Mouse (Mus musculus) CH12.LX (cell line): ENCODE measurements around the gene Bank1. TPM values are rescaled to one million over a fixed set of nuclear protein-coding genes. Genes with fewer than 3 reads are reported as not detected.

Experiments used
- DNase-seq: peaks from one replicate; pipeline ENCODE4 v3.0.0-alpha.2; 2013; ENCODE audit errors: extremely low read depth
- H3K27ac ChIP-seq: 2 replicates; pipeline ENCODE4 v1.5.1; 2012; ENCODE audit warnings: low read depth, mild to moderate bottlenecking, control low read depth, moderate library complexity; ENCODE audit not compliant: insufficient read depth
- H3K27me3 ChIP-seq: replicated peaks from 2 replicates; pipeline ENCODE3; 2012; ENCODE audit warnings: inconsistent platforms
- H3K36me3 ChIP-seq, 2 experiments: replicated peaks in 1 of 2; 2 replicates each; pipeline versions ENCODE3 to v1.6.1; 2012; ENCODE audit warnings: inconsistent platforms in 1 of 2, low read length in 1 of 2, mild to moderate bottlenecking in 1 of 2, mixed read lengths in 1 of 2, moderate library complexity in 1 of 2; ENCODE audit not compliant: control insufficient read depth in 1 of 2, insufficient read depth in 1 of 2
- H3K4me1 ChIP-seq, 2 experiments: 2 replicates each; pipeline ENCODE4 v1.6.1; 2012; ENCODE audit warnings: inconsistent platforms in 1 of 2, moderate library complexity in 1 of 2; ENCODE audit not compliant: insufficient read depth in 2 of 2, control insufficient read depth in 1 of 2
- H3K4me2 ChIP-seq: 2 replicates; pipeline ENCODE4 v1.6.1; 2012; ENCODE audit warnings: low read depth, mild to moderate bottlenecking, control low read depth; ENCODE audit not compliant: poor library complexity, insufficient read depth, severe bottlenecking
- H3K4me3 ChIP-seq, 3 experiments: fragments of 150-350 bp in 1 of 3; sonication (generic) in 1 of 3; replicated peaks in 1 of 3; 2 replicates each; pipeline versions ENCODE3 to v1.5.1; 2011 to 2012; ENCODE audit warnings: low read depth in 2 of 3, low read length in 2 of 3, mild to moderate bottlenecking in 2 of 3, moderate library complexity in 2 of 3, control low read depth in 1 of 3, improper control_type of control experiment in 1 of 3, inconsistent platforms in 1 of 3, mixed read lengths in 1 of 3; ENCODE audit not compliant: poor library complexity in 1 of 3
- H3K79me2 ChIP-seq: replicated peaks from 2 replicates; pipeline ENCODE4 v1.6.1; 2012; ENCODE audit warnings: mild to moderate bottlenecking, moderate library complexity; ENCODE audit not compliant: control insufficient read depth, poor library complexity, insufficient read depth, severe bottlenecking; ENCODE audit errors: extremely low read depth
- H3K9ac ChIP-seq: 2 replicates; pipeline ENCODE4 v1.6.1; 2012; ENCODE audit warnings: low read depth, mild to moderate bottlenecking, control low read depth, moderate library complexity; ENCODE audit not compliant: insufficient read depth
- H3K9me3 ChIP-seq: replicated peaks from 2 replicates; pipeline ENCODE3; 2012; ENCODE audit warnings: low read length, inconsistent platforms, mixed read lengths
- BHLHE40 ChIP-seq: IDR thresholded peaks from 2 replicates; pipeline ENCODE4 v1.6.1; 2011; ENCODE audit warnings: mild to moderate bottlenecking, low read depth, low read length, improper control_type of control experiment
- CHD1 ChIP-seq: IDR thresholded peaks from 2 replicates; pipeline ENCODE4 v1.6.1; 2012; ENCODE audit warnings: low read depth, low read length, improper control_type of control experiment, inconsistent platforms
- CHD2 ChIP-seq: IDR thresholded peaks from 2 replicates; pipeline ENCODE4 v1.6.1; 2011; ENCODE audit warnings: low read length, improper control_type of control experiment
- CTCF ChIP-seq, 2 experiments: IDR thresholded peaks in 1 of 2; conservative IDR thresholded peaks in 1 of 2; 2 replicates each; pipeline ENCODE4 v1.5.1; 2011 to 2012; ENCODE audit warnings: low read depth in 2 of 2, low read length in 2 of 2, improper control_type of control experiment in 1 of 2, inconsistent platforms in 1 of 2, mild to moderate bottlenecking in 1 of 2, moderate library complexity in 1 of 2
- E2F4 ChIP-seq: IDR thresholded peaks from 2 replicates; pipeline ENCODE4 v1.6.1; 2011; ENCODE audit warnings: low read depth, low read length, improper control_type of control experiment; ENCODE audit not compliant: insufficient replicate concordance
- ELF1 ChIP-seq: IDR thresholded peaks from 2 replicates; pipeline ENCODE4 v1.6.1; 2014; ENCODE audit warnings: low read depth, mild to moderate bottlenecking, inconsistent platforms, low read length, improper control_type of control experiment
- EP300 ChIP-seq: IDR thresholded peaks from 2 replicates; pipeline ENCODE4 v1.6.1; 2011; ENCODE audit warnings: low read length, improper control_type of control experiment
- HCFC1 ChIP-seq: IDR thresholded peaks from 2 replicates; pipeline ENCODE4 v1.6.1; 2012; ENCODE audit warnings: low read depth, mild to moderate bottlenecking, inconsistent platforms, low read length, improper control_type of control experiment
- JUN ChIP-seq: IDR thresholded peaks from 2 replicates; pipeline ENCODE4 v1.6.1; 2011; ENCODE audit warnings: low read depth, mild to moderate bottlenecking, low read length, improper control_type of control experiment, moderate library complexity; ENCODE audit not compliant: insufficient read depth
- KAT2A ChIP-seq: IDR thresholded peaks from 2 replicates; pipeline ENCODE4 v1.6.1; 2012; ENCODE audit warnings: low read length, improper control_type of control experiment, inconsistent platforms; ENCODE audit not compliant: insufficient replicate concordance
- MAZ ChIP-seq: IDR thresholded peaks from 2 replicates; pipeline ENCODE4 v1.6.1; 2012; ENCODE audit warnings: low read depth, mild to moderate bottlenecking, inconsistent platforms, low read length, improper control_type of control experiment, moderate library complexity
- MEF2A ChIP-seq: IDR thresholded peaks from 2 replicates; pipeline ENCODE4 v1.6.1; 2014; ENCODE audit warnings: low read depth, mild to moderate bottlenecking, inconsistent platforms, low read length, improper control_type of control experiment, borderline replicate concordance
- NELFE ChIP-seq: IDR thresholded peaks from 2 replicates; pipeline ENCODE4 v1.6.1; 2011; ENCODE audit warnings: low read depth, low read length, improper control_type of control experiment
- PAX5 ChIP-seq: IDR thresholded peaks from 2 replicates; pipeline ENCODE4 v1.6.1; 2012; ENCODE audit warnings: low read length, inconsistent platforms, mixed read lengths
- POLR2AphosphoS2 ChIP-seq: IDR thresholded peaks from 2 replicates; pipeline ENCODE4 v1.6.1; 2011; ENCODE audit warnings: low read depth, low read length, improper control_type of control experiment
- SIN3A ChIP-seq: IDR thresholded peaks from 2 replicates; pipeline ENCODE4 v1.6.1; 2012; ENCODE audit warnings: low read length, improper control_type of control experiment, inconsistent platforms
- UBTF ChIP-seq: IDR thresholded peaks from 2 replicates; pipeline ENCODE4 v1.6.1; 2012; ENCODE audit warnings: low read depth, mild to moderate bottlenecking, inconsistent platforms, low read length, improper control_type of control experiment, moderate library complexity
- USF1 ChIP-seq: IDR thresholded peaks from 2 replicates; pipeline ENCODE4 v1.6.1; 2014; ENCODE audit warnings: low read depth, mild to moderate bottlenecking, inconsistent platforms, low read length, improper control_type of control experiment
- USF2 ChIP-seq: conservative IDR thresholded peaks from 2 replicates; pipeline ENCODE4 v1.6.1; 2011; ENCODE audit warnings: low read depth, low read length, improper control_type of control experiment
- ZKSCAN1 ChIP-seq: IDR thresholded peaks from 2 replicates; pipeline ENCODE4 v1.6.1; 2012; ENCODE audit warnings: low read depth, inconsistent platforms, low read length, improper control_type of control experiment, borderline replicate concordance
- ZMIZ1 ChIP-seq: IDR thresholded peaks from 2 replicates; pipeline ENCODE4 v1.6.1; 2012; ENCODE audit warnings: low read depth, mild to moderate bottlenecking, inconsistent platforms, low read length, improper control_type of control experiment
- dilution Hi-C: fragments of 300-500 bp; cut with MboI; formaldehyde crosslinking; loops from 2 replicates; pipeline ENCODE4 v1.14.3; 2020; ENCODE audit warnings: low sequenced_read_pairs; ENCODE audit not compliant: extremely low pct_unique_long_range_greater_than_20kb, extremely low pct_ligation_motif_present
- in situ Hi-C: fragments of 300-500 bp; cut with MboI; formaldehyde crosslinking; loops from 3 replicates; pipeline ENCODE4 v1.14.3; 2019; ENCODE audit warnings: low sequenced_read_pairs, low pct_ligation_motif_present, low pct_unique_long_range_greater_than_20kb, mixed read lengths
- polyA plus RNA-seq: library from polyadenylated mRNA; unstranded; fragments of >175 nt; gene quantifications from 2 replicates; pipeline ENCODE4 v1.2.1, GENCODE M21; 2012; ENCODE audit warnings: low read depth; ENCODE audit not compliant: insufficient read length
- total RNA-seq, 2 experiments: library from RNA; depleted of rRNA; stranded (reverse); fragments of 300-350 nt in 1 of 2; fragments of >200 nt in 1 of 2; gene quantifications; 2 replicates each; pipeline ENCODE4 v1.2.3; 2012 to 2014

The Bank1 gene
- total and polyA plus RNA-seq, 3 experiments, result 13.1 to 36.2 (median 27.3) TPM

GRCm38 (mm10) chr3:136100292-136100691 is 225.6 kb downstream of the Bank1 start:
- Histone ChIP-seq H3K4me1 (peaks cover 2 to 6% of the 10 kb centered on the region in 2 experiments; a peak in 2 of 4 replicates), H3K27ac (no peak overlapping the region), H3K36me3 (peaks cover 0 to 11% of the 10 kb centered on the region in 2 experiments), H3K79me2 (no peaks in the 10 kb centered on the region), H3K4me3 (no peak overlapping the region), H3K27me3 (no peaks in the 10 kb centered on the region), H3K9ac (no peak overlapping the region), H3K4me2 (peak overlapping the region; percentile 10; the same call in 1 of the 2 replicates), H3K9me3 (no peaks in the 10 kb centered on the region)
- no peak for DNase-seq
- dilution Hi-C loops (no loop called here), in situ Hi-C loops (no loop called here)
- no peak for TF ChIP-seq ZKSCAN1
- TF ChIP-seq MAZ, result no peak
- TF ChIP-seq HCFC1, result no peak
- no peak for TF ChIP-seq ZMIZ1

DNA sequence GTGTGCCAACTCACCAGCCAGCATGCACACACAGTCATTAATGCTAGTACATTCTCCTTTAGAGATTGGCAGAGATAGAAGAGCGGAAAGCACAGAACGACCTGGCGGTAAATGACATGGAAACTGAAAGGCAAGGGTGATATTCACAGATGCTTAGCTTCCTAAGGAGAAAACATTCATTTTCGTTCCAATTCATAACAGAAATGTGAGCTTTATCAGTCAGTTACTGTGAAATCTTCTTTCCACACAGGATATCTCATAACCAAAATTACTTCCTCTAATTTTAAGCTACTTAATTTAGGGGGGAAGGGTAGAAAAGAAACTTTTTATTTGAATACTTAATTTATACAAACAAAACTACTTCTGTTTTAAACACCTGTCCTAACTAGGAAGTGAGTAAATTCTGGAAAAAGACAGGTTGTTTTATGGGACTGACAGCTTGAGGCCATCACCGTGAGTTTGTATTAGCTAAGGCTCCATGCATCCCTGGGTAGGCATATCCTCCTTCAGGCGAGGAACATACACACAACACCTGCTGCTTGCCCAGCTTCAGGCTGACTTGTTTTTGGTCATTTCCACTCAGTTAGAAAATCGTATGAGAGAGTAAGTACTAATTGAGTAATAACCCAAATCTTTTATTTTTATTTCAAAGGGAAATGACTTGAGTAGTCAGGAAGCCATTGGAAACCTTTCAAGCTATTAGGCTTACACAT is 238.8 kb downstream of the Bank1 start:
- dilution Hi-C loops (no loop called here), in situ Hi-C loops (no loop called here)
- H3K27ac ChIP-seq, result no peak overlapping the region
- no peak for TF ChIP-seq JUN
- TF ChIP-seq EP300, result 0 out of 2 replicates have a peak, but pooled peaks have one; percentile 6
- H3K4me2 ChIP-seq, result no peak overlapping the region
- no peaks in the 10 kb centered on the region for H3K9me3 ChIP-seq
- no peaks in the 10 kb centered on the region for H3K27me3 ChIP-seq
- H3K4me3 ChIP-seq, result no peak overlapping the region
- peaks cover 7 to 16% of the 10 kb centered on the region in 2 experiments; a peak in 1 of 4 replicates for H3K4me1 ChIP-seq
- H3K79me2 ChIP-seq, result no peaks in the 10 kb centered on the region
- peaks cover 0 to 28% of the 10 kb centered on the region in 2 experiments for H3K36me3 ChIP-seq
- H3K9ac ChIP-seq, result no peak overlapping the region
- no peak for DNase-seq

- no peaks in the 10 kb centered on the region for H3K27me3 ChIP-seq
- H3K4me2 ChIP-seq, result no peak overlapping the region
- no peak overlapping the region for H3K9ac ChIP-seq
- in situ Hi-C loops, result no loop called here
- no peak overlapping the region for H3K27ac ChIP-seq
- dilution Hi-C loops, result no loop called here
- H3K79me2 ChIP-seq, result no peaks in the 10 kb centered on the region
- H3K9me3 ChIP-seq, result no peaks in the 10 kb centered on the region
- H3K36me3 ChIP-seq, result peaks cover 0 to 32% of the 10 kb centered on the region in 2 experiments
- TF ChIP-seq MAZ, result no peak
- TF ChIP-seq USF2, result no peak
- no peak for TF ChIP-seq POLR2AphosphoS2
- TF ChIP-seq CHD2, result no peak
- TF ChIP-seq BHLHE40, result no peak
- TF ChIP-seq UBTF, result no peak
- TF ChIP-seq CHD1, result no peak
- no peak for TF ChIP-seq KAT2A
- TF ChIP-seq MEF2A, result no peak
- TF ChIP-seq HCFC1, result no peak
- no peak for TF ChIP-seq ZKSCAN1
- no peak for TF ChIP-seq CTCF (conservative IDR thresholded peaks at IDR 0.05 in 1 of 2, IDR thresholded peaks at IDR 0.05 in 1 of 2; ENCODE audit: low read depth in 2 of 2, low read length in 2 of 2)
- TF ChIP-seq PAX5, result no peak
- no peak for TF ChIP-seq NELFE
- TF ChIP-seq E2F4, result no peak
- TF ChIP-seq USF1, result no peak
- no peak for TF ChIP-seq SIN3A
- TF ChIP-seq ELF1, result no peak
- TF ChIP-seq, all 38 proteins: peak for 0
- H3K4me1 ChIP-seq, result peaks cover 7 to 16% of the 10 kb centered on the region in 2 experiments; a peak in 1 of 4 replicates
- H3K4me3 ChIP-seq, result no peak overlapping the region
- DNase-seq, result no peak
These were observed 239.4 kb downstream of the Bank1 start for GRCm38 (mm10) chr3:136086431-136086830.
